Mouse (Mus musculus): ENCODE measurements at regions not wholly inside any gene's neighbourhood (a gene's known extent, or its start where the extent isn't known, plus 50 kb on each side); places are given as distances from the start of the nearest gene placed in this dataset.

- TF ChIP-seq MAFK (IDR thresholded peaks at IDR 0.05; ENCODE audit: borderline replicate concordance, low read depth, low read length) (no peak), SIN3A (IDR thresholded peaks at IDR 0.05; ENCODE audit: low read length) (no peak), HCFC1 (IDR thresholded peaks at IDR 0.05; ENCODE audit: low read depth, low read length) (no peak), USF2 (IDR thresholded peaks at IDR 0.05; ENCODE audit: borderline replicate concordance in 1 of 2, insufficient read depth in 1 of 2, low read depth in 1 of 2, low read length in 2 of 2) (no peak), USF1 (IDR thresholded peaks at IDR 0.05; ENCODE audit: low read depth, low read length) (no peak), ZC3H11A (IDR thresholded peaks at IDR 0.05; ENCODE audit: low read depth, low read length) (no peak), GATA1 (IDR thresholded peaks at IDR 0.05; ENCODE audit: low read depth, low read length) (no peak), CTCF (IDR thresholded peaks at IDR 0.05 in 2 of 3, conservative IDR thresholded peaks at IDR 0.05 in 1 of 3; ENCODE audit: control insufficient read depth in 1 of 3, insufficient read depth in 1 of 3, low read depth in 2 of 3, low read length in 3 of 3, poor library complexity in 1 of 3, severe bottlenecking in 1 of 3) (no peak), MAX (IDR thresholded peaks at IDR 0.05; ENCODE audit: low read length) (no peak), MYC (IDR thresholded peaks at IDR 0.05; ENCODE audit: low read depth, low read length) (no peak), EP300 (IDR thresholded peaks at IDR 0.05; ENCODE audit: low read depth in 1 of 2, low read length in 2 of 2) (no peak), MXI1 (IDR thresholded peaks at IDR 0.05; ENCODE audit: low read depth, low read length) (no peak), GABPA (IDR thresholded peaks at IDR 0.05; ENCODE audit: low read depth, low read length) (no peak)
Observed at GRCm38 (mm10) chr4:22269064-22269463, 88.3 kb upstream of the Fbxl4 start.

Measured in MEL (cell line).